Mouse (Mus musculus): Measurements from ENCODE around the gene Utrn.

DNA sequence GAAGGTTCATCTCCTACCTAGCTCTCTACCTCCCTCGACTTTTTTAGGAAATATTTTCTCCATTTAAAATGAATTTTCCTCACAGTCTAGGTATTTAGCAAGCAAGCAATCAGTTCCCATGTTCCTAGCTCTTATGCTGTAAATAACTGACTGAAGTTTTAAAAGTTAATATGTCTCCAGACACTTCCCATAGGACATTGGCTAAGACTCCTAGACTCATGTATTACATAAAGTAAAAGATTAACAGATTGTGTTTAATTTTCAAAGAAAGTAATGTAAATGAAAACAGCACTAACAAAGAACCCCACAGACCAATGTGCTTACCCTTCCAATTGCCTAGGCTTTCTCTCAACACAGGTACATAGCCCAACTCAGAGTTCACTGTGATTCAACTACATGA is 35.0 kb downstream of the Utrn start:
- no peak for TF ChIP-seq CTCF (IDR thresholded peaks at IDR 0.05; ENCODE audit: extremely low read depth, insufficient read depth, low read length)
- TF ChIP-seq POLR2A (IDR thresholded peaks at IDR 0.05; ENCODE audit: extremely low read depth, insufficient read depth, low read length) = no peak

Measured in cortical plate, adult 2 months (tissue).